Mouse (Mus musculus) c-Kit-positive CD71-positive TER-119-positive erythroid progenitor cells, embryonic 14.5 days (primary cell): ENCODE results near the gene St5.

Source experiments
- DNase-seq: peaks from one replicate; pipeline ENCODE4 v3.0.0-alpha.2; 2013; ENCODE audit warnings: low spot score

The St5 gene

DNA sequence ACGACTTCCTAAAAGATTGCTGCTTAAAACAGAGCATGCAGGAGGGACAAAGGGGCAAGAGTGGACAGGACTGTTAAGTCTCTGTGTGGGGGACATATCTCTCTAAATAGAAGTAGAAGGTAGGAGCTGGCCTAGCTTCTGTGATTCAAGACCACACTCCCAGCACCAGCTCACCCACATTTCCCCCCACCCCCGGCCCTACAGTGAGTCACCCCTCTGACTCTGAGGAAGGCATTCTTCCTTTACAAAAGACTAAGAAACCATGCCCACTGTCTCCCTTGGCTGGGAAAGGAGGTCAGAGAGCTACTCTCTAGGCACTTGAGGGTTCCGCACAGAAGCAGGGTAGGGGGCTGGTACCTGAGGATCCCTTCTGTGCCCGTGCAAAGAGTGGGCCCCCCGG is 219.2 kb downstream of the St5 start:
- DNase-seq = no peak

DNA sequence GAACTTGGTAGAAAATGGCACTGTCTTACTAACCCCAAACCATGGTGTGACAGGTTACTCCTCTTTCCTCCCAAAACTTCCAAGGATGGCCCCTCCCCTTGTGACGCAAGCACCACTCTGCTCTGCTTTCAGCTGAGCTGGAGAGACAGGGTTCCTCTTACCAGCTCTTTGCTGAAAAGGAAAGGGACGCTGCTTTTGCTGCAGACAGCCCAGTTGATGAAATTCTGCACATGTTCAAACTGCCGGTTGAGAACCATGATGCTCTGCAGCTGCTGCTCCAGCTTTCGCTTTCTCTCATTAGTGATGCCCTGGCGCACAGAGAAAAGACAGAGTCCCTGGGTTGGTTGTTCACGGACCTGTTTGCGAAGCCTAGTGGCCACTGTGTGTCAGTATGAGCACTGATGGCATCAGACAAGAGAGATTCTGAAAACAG is 222.6 kb downstream of the St5 start:
- DNase-seq = no peak

DNA sequence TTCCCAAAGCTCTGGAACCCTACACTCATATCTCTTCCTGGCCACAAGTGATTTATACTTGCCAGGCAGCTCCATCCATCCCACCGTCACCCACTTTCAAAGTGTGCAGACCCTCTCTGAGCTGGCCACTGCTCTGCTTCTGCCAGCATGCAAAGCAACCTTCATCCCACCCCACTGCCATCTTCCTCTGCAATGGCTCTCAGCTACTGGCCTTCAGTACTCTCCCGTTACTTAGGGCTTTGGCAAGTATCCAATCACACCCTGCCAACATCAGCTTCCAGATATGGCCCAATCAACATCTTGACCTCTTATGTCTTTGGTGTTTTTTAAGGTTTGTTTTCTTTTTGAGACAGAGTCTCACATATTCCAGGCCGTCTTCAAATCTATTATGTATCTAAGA is 225.5 kb downstream of the St5 start:
- DNase-seq = no peak
